Mouse (Mus musculus) regulatory T cell (primary cell): ENCODE data around the gene Ccnf.

Experiments used
- in situ Hi-C: fragments of 300-600 bp; cut with MboI, MseI; formaldehyde crosslinking; loops from one replicate; pipeline ENCODE4 v1.15.1; 2025; ENCODE audit warnings: high pct_unique_total_duplicates

Gene Ccnf

DNA sequence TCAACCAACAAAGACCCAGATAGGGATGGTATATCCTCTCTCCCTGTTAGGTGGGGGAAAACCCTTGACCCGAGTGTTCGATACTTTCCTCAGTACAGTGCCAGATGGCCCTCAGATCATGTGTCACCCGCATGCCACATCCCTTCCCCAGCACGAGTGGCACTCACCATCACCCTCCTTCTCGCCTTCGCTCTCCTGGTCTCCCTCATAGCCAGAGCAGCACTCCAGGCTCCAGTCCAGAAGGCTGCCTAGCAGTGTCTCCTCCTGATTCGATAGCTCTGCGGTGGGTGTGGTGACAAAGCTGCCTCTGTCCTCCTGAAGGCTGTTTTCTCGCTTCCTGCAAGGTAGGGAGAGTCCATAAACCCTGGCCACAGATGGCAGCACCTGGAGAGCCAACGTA is 26.5 kb downstream of the Ccnf start:
- in situ Hi-C loops = no loop called here

DNA sequence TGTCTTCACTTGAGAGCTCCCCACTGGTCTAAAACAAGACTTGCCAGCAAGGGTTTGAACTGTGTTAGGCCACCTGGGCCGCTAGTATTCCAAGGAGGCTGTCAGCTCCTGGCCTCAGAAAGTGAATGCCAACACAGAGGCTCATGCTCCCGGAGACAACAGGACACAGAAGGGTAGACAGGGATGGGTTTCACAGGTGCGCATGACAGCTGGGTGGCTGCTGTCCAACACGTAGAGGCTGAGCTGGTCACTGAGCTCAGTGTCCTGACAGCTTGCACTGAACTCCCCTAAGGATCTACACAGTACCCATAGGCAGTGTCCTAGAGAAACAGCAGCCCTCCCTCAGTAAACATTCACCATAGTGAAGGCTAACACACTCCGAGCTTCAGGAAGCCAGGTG is 27.8 kb downstream of the Ccnf start:
- in situ Hi-C loops = no loop called here

DNA sequence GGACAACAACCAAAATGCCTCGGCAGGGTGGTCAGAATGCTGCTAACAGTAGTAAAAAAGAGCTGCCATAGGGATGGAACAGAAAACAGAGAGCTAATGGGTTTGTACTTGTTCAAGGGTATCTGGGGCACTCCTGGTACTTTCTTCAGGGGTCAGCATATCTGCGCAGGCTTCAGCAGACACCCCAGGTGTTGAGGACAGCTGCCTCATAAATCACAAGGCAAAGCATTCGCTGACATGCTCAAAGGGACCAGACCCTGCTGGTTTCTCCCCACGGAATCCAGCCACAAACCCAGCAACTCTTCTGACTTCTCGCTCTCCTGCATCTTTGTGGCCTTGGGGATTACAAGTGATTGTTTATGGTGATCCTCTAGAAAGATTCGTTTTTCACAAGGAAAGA is 28.6 kb downstream of the Ccnf start:
- in situ Hi-C loops = no loop called here

GRCm38 (mm10) chr17:24220435-24221411 is 30.6 kb downstream of the Ccnf start, which contains the start of gene Tedc2:
Tedc2 (minus strand) TSS chr17:24220851.
- in situ Hi-C loops = no loop called here

DNA sequence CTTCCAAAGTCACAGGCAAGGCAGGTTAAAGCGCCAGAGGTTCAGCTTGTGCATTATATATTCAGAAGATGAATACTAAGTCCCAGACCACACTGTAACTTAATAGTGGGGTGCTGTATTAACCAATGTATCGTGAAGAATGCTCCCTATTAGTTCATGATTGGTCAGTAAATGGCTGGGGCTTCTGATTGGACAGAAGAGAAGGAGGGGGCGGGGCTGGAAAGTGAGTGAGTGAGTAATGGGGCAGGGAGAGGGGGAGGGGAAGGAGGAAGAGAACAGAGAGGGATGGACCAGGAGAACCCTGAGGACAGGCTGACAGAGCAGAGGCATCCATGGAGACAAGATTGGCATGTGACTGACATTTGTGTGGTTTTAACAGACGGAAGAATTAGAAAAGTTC is 34.4 kb downstream of the Ccnf start:
- in situ Hi-C loops = no loop called here

GRCm38 (mm10) chr17:24213186-24213585 is 38.1 kb downstream of the Ccnf start:
- in situ Hi-C loops = no loop called here

GRCm38 (mm10) chr17:24212441-24213018 is 38.8 kb downstream of the Ccnf start:
- in situ Hi-C loops = no loop called here

DNA sequence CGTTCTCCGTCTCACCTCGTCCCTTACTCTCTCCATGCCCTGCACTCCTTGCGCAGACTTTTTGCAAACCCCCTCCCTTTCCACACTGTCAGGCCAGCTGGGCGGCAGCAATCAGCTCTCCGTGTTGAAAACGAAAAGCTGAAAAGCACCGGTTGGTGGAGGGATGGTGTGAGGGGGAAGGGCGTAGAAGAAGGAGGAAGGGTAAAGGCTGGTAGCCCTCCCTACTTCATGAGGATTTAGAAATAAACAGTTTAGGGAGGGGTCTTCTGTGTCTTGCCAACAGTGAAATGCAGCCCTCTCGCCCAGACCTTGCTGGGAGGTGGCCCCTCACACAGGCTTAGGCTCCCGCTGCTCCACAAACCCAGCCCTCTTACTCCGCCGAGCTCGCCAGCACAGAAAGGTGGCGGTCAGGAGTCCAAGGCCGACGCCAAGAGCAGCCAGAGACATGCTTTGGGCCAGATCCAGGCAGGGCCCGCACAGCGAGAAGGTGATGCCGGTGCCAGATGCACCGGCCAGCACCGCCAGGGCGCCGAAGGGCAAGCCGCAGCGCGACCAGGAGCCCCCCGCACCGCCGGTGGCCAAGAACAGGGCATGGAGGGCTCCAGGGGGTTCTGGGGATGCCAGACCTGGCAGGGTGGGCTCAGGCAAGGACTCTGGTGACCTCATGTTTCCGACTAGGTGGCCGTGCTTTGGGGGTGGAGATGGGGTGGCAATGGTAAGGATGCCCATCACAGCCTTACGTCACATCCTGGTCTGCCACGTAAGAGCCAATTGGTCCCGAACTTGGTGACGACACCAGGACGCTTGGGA is 39.4 kb downstream of the Ccnf start:
- in situ Hi-C loops = no loop called here

GRCm38 (mm10) chr17:24210591-24210990 is 40.7 kb downstream of the Ccnf start:
- in situ Hi-C loops = no loop called here

- in situ Hi-C loops = no loop called here
Measured at GRCm38 (mm10) chr17:24209916-24210240, 41.4 kb downstream of the Ccnf start.

- in situ Hi-C loops = no loop called here
Measured at GRCm38 (mm10) chr17:24209043-24209915, 42.0 kb downstream of the Ccnf start, which contains the start of gene Ntn3. Ntn3 (minus strand) TSS chr17:24209531.

GRCm38 (mm10) chr17:24208641-24209042 is 42.6 kb downstream of the Ccnf start:
- in situ Hi-C loops = no loop called here

- in situ Hi-C loops = no loop called here
Measured at GRCm38 (mm10) chr17:24207768-24208640, 43.3 kb downstream of the Ccnf start.

DNA sequence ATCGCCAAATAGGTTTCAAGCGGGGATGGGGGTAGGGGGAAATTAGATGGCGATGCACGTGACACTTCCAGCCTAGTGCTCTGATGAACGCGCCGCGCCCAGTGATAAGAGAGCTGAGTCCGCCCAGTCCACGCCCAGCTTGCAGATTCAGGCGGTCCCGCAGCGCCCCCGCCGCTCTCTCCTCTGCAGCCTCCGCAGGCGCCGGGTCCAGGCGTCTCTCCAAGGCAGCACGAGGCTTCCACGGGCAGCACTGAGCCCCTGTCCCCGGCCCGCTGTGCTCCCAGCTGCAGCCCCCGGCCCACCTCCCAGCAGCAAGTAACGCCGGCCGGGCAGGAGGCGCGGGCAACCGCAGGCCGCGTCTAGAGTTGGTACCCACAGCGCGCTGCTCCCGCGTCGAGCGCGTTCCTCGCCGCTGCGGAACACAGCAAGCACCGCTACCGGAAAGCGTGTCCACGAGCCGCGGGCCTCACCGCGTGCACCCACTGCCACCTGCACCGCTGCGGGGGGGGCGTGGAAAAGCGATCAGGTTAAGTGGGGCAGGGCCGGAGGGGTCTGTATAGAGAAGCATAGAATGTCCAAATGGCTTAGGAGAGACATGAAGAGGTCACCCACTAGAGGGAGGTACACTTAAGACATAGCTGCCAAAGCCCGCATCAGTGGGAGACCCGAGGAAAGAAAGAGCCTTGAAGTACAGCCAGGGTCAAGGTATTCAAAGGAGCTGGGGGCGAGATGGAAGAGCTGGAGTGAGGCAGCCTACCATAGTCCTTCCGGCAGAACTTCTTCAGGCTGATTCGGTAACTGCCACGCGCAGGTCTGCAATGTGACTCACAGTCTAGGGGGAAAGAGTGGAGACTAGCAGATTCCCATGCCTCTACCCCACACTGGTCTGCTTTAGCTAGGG is 44.6 kb downstream of the Ccnf start:
- in situ Hi-C loops = no loop called here

- in situ Hi-C loops = no loop called here
Measured at GRCm38 (mm10) chr17:24205908-24206361, 45.3 kb downstream of the Ccnf start.

DNA sequence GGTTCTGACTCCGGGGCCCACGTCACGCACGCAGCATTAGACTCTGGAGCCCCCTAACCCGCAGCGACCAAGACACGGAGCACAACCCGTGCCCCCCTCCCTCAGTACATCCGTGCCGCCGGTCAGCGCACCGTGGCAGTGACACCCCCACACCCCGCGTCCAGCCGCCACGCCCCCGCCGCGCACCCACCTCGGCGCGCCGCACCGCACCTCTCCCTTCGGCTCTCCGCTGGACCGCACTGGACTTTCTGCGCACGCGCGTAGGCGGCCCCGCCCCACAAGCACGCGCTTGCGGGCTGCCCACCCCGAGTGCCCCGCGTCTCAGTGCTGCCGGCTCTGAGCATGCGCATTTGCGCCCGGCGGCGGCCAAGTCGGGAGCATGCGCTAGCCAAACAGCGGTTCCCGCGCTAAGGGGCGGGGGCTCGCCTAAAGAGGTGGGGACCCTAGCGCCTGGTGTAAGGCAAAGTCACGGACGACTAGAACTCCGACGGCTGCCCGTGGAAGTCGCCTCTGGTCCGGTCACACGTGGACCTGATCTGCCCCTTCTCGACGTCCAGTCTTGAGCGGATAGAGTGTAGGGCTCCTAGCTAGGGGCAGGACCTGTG is 45.9 kb downstream of the Ccnf start, which contains the start of gene Tbc1d24:
TSS of gene Tbc1d24 (minus strand) at position 279 of the 605 bp plus-strand sequence.
- in situ Hi-C loops = no loop called here

DNA sequence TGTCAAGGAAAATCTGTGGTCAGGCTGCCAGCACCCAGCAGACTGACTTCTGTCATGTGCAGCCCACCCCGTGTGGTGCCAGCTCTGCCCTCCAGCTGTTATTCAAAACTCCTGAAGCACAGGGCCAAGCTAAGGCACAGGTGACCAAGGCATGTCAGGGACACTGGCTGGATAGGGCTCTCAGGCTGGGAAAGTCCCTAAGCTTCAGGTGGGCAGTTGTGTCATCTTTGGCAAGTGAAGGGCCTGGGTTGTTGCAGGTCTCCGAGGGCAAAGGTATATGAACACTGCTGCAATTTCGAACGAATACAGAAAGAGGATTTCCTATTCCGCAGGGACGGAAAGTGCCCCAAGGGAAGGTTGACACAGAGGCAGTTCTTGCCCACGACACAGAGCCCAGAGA is 46.4 kb downstream of the Ccnf start:
- in situ Hi-C loops = no loop called here
